Mouse (Mus musculus) spleen, postnatal 14 days (tissue): ENCODE measurements around the gene Cenps.
"Not testable (repeated sequence)": the region's sequence is repeated elsewhere in the genome, so short reads cannot be mapped to it uniquely, and the experiment has no call there.

Experiments
- DNase-seq, 2 experiments: peaks; one replicate each; pipeline ENCODE4 v3.0.0; 2021 to 2022; ENCODE audit warnings: low spot score in 2 of 2

Gene Cenps

GRCm38 (mm10) chr4:149119978-149120562 lies 17.4 kb downstream of the Cenps start:
- not testable (repeated sequence) for DNase-seq

DNA sequence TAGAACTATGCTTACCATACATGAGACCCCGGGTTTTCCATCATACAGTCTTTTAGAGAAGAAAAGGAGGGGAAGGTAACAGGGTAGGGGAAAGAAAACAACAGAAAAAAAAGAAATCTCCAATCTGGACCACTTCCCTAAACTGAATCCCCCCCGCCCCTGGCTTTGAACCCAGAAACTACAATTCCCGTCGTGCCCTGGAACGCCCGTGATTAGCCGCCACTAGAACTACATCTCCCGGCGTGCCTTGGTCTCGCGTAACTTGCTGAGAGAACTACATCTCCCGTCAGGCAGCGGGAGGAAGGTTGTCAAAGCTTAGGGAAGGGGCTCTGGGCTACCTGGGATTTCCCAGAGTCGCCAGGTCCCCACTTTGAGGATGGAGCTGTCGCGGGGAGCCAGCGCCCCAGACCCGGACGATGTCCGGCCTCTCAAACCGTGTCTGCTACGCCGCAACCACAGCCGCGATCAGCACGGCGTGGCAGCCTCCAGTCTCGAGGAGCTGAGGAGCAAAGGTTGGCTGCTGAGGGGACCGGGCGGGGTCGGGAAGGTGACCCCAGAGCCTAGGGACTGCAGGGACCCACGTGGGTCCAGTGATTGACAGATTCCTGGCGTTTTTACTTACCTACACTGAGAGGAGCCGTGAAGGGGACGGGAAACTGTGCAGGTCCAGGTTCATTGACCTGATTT lies 33.4 kb downstream of the Cenps start, which contains the start of gene Dffa:
TSS of gene Dffa (plus strand) at position 272 of the 687 bp plus-strand sequence.
- DNase-seq: peak; percentile 75 to 88

DNA sequence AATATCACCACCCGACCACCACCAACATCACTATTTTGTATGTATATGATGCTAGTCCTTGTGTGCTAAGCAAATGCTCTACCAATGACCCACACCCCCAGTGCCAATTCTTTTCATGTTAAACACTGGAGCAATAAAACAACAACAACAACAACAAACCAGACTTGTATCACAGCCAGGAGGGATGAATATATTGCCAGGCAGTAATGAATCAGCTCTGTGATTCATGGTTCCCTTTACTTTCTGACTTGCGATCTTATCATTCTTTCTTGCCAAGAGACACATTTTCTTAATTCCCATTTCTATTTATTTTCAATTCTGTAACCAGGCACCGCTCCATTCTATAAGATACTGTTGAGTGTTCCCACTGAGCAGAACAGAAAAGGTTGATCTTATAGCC lies 36.0 kb downstream of the Cenps start:
- no peak for DNase-seq

DNA sequence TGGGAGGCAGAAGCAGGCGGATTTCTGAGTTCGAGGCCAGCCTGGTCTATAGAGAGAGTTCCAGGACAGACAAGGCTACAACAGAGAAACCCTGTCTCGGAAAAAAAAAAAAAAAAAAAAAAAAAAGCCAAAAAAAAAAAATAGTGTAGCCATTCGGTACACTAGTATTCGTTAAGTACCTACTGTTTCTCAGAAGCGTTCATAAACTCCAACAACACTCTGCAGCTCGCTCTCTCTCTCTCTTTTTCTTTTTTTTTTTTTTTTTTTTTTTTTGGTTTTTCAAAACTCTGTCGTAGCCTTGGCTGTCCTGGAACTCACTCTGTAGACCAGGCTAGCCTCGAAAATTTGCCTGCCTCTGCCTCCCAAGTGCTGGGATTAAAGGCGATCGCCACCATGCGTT lies 37.0 kb downstream of the Cenps start:
- DNase-seq: not testable (repeated sequence)

DNA sequence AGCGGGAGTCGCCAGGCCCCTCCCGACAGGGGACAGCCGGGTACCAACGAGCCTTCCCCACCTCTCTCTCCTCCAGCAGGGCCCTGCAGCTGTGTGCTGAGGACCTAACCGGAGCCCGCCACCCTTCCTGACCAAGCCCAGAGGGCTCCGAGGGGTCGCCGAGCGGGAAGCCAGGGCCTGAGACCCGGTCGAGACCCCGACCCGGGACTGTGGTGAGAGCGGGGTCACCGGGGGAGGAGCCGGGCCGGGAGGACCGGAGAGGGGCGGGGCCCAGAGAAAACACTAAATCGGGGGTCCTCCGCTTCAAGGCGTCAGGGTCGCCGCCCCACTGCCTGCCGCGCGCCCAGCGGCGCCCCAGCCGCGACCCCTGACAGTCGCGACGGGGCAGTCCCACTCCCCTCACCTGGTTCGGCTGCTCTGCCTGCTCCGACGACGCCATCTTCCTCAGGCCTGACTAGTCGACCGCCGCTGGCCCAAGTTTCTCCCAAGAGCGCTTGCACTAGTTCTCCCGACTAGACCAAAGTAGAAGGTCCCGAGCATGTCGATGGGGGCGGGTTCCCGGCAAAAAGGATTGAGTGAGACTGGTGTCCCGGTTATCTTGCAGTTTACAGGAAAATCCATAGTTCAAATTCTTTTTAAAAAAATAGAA lies 37.9 kb downstream of the Cenps start, which contains the start of gene Pex14:
TSS of gene Pex14 (minus strand) at position 508 of the 649 bp plus-strand sequence.
- peak; percentile 74 to 82 for DNase-seq

GRCm38 (mm10) chr4:149098571-149098970 lies 38.9 kb downstream of the Cenps start:
- no peak for DNase-seq

- no peak for DNase-seq
These were observed 39.5 kb downstream of the Cenps start for GRCm38 (mm10) chr4:149097956-149098355.

DNA sequence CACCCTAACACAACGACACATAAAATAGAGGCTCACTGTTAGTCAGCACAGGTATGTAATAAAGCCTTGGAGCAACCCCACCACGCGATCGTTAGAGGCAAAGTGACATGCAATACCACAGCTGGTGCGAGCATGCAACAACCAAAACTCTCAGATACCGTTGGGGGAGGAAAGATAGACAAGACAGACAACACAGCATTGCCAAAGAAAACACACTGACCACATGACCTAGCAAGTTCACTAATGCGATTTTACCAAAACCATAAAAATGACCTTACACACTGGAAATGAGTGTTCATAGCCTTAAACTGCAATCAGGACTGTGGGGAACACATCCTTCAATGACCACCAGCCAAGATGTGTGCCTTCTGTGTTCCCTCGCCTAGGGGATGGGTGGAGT lies 46.1 kb downstream of the Cenps start:
- DNase-seq: no peak

GRCm38 (mm10) chr4:149085381-149085780 lies 52.0 kb downstream of the Cenps start:
- no peak for DNase-seq

- no peak for DNase-seq
These were observed 55.9 kb downstream of the Cenps start for GRCm38 (mm10) chr4:149081528-149081927.

- DNase-seq: no peak
These were observed 57.3 kb downstream of the Cenps start for GRCm38 (mm10) chr4:149080111-149080510.

- no peak for DNase-seq
These were observed 57.8 kb downstream of the Cenps start for GRCm38 (mm10) chr4:149079629-149080028.

DNA sequence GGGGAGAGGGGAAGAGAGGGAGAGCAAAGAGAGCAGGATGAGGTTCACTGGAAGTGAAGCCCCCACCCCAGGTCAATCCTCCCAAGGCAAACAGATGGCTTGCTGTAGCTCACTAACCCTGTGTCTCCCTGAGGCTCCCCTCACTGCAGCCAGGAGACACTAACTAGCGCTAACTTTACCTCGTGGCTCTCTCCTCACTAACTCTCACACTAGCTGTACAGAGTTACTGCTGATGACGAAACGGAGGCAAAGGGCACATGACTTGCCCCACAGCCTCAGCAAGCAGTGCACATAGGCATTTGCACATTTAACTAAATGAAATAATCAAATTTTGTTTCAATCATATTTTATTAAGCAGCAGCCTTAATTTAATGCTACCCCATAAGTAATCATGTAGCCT lies 59.2 kb downstream of the Cenps start:
- no peak for DNase-seq
